Mouse (Mus musculus) 416B (cell line): ENCODE data around the gene Olfr1254.

Source experiments
- DNase-seq: peaks from one replicate; pipeline ENCODE4 v3.0.0; 2011; ENCODE audit warnings: low read depth

Olfr1254 gene

GRCm38 (mm10) chr2:89793519-89793918 is at the start of gene Olfr1254:
Gene Olfr1254, minus strand, starts transcription at chr2:89793619.
- DNase-seq, result no peak

- DNase-seq, result no peak
These were observed 48.0 kb upstream of the Olfr1254 start, which contains the start of gene Olfr1256 for GRCm38 (mm10) chr2:89841455-89841854. Gene Olfr1256, minus strand, starts transcription at chr2:89841555.

GRCm38 (mm10) chr2:89820216-89820615 is 26.8 kb upstream of the Olfr1254 start:
- DNase-seq, result no peak

GRCm38 (mm10) chr2:89811751-89812150 is 18.3 kb upstream of the Olfr1254 start, which contains the start of gene Olfr1255:
Gene Olfr1255, plus strand, starts transcription at chr2:89812051.
- DNase-seq, result no peak

- no peak for DNase-seq
These were observed 17.3 kb upstream of the Olfr1254 start for GRCm38 (mm10) chr2:89810751-89811150.

GRCm38 (mm10) chr2:89799583-89799982 is 6.2 kb upstream of the Olfr1254 start:
- DNase-seq, result peak; percentile 15

- DNase-seq, result no peak
These were observed 36.4 kb downstream of the Olfr1254 start, which contains the start of gene Olfr1253 for GRCm38 (mm10) chr2:89756990-89757389. Gene Olfr1253, minus strand, starts transcription at chr2:89757090.
